Mouse (Mus musculus): ENCODE results near the gene Idh2. TPM values are rescaled to one million over a fixed set of nuclear protein-coding genes. Genes with fewer than 3 reads are reported as not detected.

Gene Idh2
- polyA plus RNA-seq, 1 experiment, result 43.5 TPM

DNA sequence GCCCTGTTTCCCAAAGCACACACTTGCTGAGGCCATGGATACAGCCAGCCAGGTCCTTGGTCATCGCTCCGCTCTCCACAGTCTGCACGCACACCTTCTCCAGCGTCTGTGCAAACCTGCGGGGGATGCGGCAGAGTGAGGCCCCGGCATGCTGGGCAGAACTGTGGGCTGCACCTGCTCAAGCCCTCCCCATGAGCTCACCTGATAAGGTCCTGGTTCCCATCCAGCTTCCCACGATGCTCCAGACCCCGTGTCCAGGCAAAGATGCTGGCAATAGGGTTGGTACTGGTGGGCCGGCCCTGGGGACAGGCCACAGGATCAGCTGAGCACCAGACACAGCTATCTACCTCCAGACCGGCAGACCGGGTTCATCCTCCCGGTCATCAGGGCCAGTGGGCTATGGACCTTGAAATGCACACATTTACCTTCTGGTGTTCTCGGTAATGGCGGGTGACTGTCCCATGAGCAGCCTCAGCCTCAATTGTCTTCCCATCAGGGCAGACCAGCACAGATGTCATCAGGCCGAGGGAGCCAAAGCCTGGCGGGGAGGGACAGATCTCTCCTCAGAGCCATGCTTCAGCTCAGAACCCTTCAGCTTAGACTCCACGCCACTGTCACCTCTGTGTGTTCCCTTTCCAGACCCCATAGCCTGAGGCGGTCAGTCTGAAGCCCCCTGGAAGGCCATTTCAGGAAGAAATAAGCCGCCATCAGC is 19.4 kb downstream of the Idh2 start:
- H3K4me3 ChIP-seq (replicated peaks; ENCODE audit: control insufficient read depth, low read depth, low read length), result no peak overlapping the region
- no peak for TF ChIP-seq CTCF (IDR thresholded peaks at IDR 0.05; ENCODE audit: control insufficient read depth, insufficient read depth, low read length)
- TF ChIP-seq POLR2A (IDR thresholded peaks at IDR 0.05; ENCODE audit: borderline replicate concordance, control insufficient read depth, low read depth, low read length), result no peak
- H3K27ac ChIP-seq (ENCODE audit: control insufficient read depth, insufficient read depth, low read depth, low read length, poor library complexity), result no peak overlapping the region
- WGBS, result 90% methylated on average over 20 of the region's 20 CpGs
- peaks cover 1% of the 10 kb centered on the region for H3K4me1 ChIP-seq (ENCODE audit: control insufficient read depth, insufficient read depth, low read length)

DNA sequence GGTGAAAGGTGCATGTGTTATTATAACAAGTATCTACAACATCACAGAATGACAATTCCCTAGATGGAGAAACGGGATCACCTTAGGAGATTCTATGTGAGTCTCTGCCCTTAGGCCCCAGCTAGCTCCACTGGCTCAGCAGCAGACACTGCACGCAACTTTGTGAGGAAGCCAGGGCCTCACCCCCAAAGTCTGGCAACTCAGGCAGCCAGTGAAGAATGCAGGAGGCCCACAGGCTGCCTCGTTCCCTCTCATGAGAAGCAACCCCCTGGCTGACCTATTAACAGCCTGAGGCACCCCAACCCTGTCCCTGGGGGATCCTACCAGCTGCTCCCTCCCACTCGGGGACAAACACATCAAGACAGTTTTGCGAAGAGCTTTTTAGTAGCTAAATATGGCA is 20.7 kb downstream of the Idh2 start:
- no peak overlapping the region for H3K4me3 ChIP-seq (replicated peaks; ENCODE audit: control insufficient read depth, low read depth, low read length)
- no peak overlapping the region for H3K27ac ChIP-seq (ENCODE audit: control insufficient read depth, insufficient read depth, low read depth, low read length, poor library complexity)
- peaks cover 1% of the 10 kb centered on the region for H3K4me1 ChIP-seq (ENCODE audit: control insufficient read depth, insufficient read depth, low read length)
- 75% methylated on average over 5 of the region's 5 CpGs for WGBS
- TF ChIP-seq CTCF (IDR thresholded peaks at IDR 0.05; ENCODE audit: control insufficient read depth, insufficient read depth, low read length) (no peak), POLR2A (IDR thresholded peaks at IDR 0.05; ENCODE audit: borderline replicate concordance, control insufficient read depth, low read depth, low read length) (no peak)

DNA sequence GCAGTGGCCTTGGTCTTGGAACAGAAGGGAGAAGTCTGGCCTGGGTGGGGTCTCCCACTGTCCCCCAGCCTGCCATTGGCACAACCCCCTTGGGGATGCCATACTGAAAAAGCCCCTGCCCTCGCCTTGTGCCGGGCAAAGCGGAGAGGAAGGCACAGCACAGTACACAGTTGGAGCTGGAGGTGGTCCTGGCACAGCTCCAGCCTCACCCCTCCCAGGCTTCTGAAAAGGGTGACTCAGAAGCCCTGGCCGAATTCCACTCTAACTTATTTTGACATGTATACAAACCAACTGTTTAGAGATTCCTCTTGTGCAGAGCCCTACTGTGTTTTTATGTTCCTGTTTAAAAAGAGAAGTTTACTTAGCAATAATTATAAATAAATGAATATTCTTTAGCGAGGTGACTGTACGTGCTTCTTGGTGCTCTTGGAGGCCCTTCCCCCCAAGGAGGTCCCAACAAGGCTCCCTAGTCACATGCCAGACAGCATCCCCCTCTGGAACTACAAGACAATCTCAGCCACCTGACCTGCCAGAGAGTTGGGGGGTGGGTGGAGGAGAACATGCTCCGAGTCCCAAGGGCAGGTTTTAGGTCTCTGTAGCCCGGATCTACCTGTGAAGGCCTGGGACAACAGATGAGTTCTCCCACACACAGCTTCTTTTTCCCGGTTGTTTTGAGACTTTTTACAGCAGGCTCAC is 22.7 kb downstream of the Idh2 start:
- 72% methylated on average over 9 of the region's 9 CpGs for WGBS
- H3K4me3 ChIP-seq (replicated peaks; ENCODE audit: control insufficient read depth, low read depth, low read length), result no peak overlapping the region
- H3K27ac ChIP-seq (ENCODE audit: control insufficient read depth, insufficient read depth, low read depth, low read length, poor library complexity), result peak overlapping the region; percentile 39; the same call in 1 of the 2 replicates
- TF ChIP-seq POLR2A (IDR thresholded peaks at IDR 0.05; ENCODE audit: borderline replicate concordance, control insufficient read depth, low read depth, low read length), result no peak
- TF ChIP-seq CTCF (IDR thresholded peaks at IDR 0.05; ENCODE audit: control insufficient read depth, insufficient read depth, low read length), result no peak
- H3K4me1 ChIP-seq (ENCODE audit: control insufficient read depth, insufficient read depth, low read length), result peaks cover 1% of the 10 kb centered on the region

DNA sequence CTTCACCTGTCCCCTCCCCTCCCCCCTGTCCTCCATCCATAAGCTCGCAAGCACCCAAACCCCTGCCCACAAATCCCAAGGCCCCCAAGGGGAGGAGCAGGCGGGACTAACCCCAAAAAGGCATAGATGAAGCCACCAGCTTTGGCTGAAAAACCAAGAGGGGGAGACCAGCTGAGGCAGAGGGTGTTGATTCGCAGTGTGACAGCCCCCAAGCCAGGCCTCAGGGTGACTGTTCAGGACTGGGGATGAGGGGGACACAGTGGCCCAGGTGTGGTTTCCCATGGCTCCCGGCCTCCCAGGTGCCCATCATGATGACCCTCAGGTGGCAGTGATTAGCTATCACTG is 23.4 kb downstream of the Idh2 start:
- Histone ChIP-seq H3K4me3 (replicated peaks; ENCODE audit: control insufficient read depth, low read depth, low read length) (no peak overlapping the region), H3K4me1 (ENCODE audit: control insufficient read depth, insufficient read depth, low read length) (peaks cover 1% of the 10 kb centered on the region), H3K27ac (ENCODE audit: control insufficient read depth, insufficient read depth, low read depth, low read length, poor library complexity) (peak overlapping the region; percentile 39; the same call in 1 of the 2 replicates)
- no peak for TF ChIP-seq CTCF (IDR thresholded peaks at IDR 0.05; ENCODE audit: control insufficient read depth, insufficient read depth, low read length)
- no peak for TF ChIP-seq POLR2A (IDR thresholded peaks at IDR 0.05; ENCODE audit: borderline replicate concordance, control insufficient read depth, low read depth, low read length)
- 58% methylated on average over 4 of the region's 4 CpGs for WGBS

DNA sequence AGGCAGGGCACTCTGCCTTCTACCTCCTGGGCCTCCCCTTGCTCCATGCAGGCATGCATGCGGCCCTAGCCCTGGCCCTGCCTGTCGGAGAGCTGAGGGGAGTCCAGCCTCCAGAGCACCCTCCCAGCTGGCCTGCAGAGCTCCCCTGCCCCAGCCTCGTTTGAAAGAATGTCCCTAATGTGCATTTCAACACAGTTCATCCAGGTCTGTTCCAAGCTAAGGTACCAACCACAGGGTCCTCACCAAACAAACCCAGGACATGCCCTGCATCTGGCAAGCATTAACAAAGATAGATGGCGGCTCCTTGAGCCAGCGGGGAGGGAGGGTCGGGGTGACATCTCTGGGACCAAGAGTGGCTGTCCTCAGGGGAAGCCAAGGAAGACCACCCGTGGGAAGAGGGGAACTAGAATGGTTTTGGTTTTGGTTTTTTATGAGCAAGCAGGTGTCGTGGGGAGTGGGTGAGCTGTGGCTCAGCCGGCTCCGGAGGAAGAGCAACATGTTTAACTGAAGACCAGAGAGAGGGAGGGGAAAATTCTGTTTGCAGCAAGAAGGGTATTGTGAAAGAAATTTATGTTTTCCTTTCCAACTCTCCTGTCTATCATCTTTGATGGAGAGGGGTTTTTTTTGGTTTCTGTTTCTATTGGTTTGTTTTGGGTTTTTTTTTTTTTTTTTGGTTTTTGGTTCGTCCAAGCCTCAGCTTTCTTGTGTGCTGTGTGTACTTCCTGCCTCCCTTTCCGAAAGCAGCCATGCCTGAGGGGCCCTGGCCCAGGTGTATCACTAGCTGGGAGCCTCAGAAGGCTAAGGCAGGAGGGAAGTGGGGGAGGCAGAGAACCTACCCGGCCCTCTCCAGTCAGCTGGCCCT is 24.0 kb downstream of the Idh2 start:
- Histone ChIP-seq H3K4me1 (ENCODE audit: control insufficient read depth, insufficient read depth, low read length) (peaks cover 1% of the 10 kb centered on the region), H3K4me3 (replicated peaks; ENCODE audit: control insufficient read depth, low read depth, low read length) (no peak overlapping the region), H3K27ac (ENCODE audit: control insufficient read depth, insufficient read depth, low read depth, low read length, poor library complexity) (peak overlapping the region; percentile 47)
- TF ChIP-seq CTCF (IDR thresholded peaks at IDR 0.05; ENCODE audit: control insufficient read depth, insufficient read depth, low read length), result no peak
- no peak for TF ChIP-seq POLR2A (IDR thresholded peaks at IDR 0.05; ENCODE audit: borderline replicate concordance, control insufficient read depth, low read depth, low read length)
- 32% methylated on average over 13 of the region's 13 CpGs for WGBS

DNA sequence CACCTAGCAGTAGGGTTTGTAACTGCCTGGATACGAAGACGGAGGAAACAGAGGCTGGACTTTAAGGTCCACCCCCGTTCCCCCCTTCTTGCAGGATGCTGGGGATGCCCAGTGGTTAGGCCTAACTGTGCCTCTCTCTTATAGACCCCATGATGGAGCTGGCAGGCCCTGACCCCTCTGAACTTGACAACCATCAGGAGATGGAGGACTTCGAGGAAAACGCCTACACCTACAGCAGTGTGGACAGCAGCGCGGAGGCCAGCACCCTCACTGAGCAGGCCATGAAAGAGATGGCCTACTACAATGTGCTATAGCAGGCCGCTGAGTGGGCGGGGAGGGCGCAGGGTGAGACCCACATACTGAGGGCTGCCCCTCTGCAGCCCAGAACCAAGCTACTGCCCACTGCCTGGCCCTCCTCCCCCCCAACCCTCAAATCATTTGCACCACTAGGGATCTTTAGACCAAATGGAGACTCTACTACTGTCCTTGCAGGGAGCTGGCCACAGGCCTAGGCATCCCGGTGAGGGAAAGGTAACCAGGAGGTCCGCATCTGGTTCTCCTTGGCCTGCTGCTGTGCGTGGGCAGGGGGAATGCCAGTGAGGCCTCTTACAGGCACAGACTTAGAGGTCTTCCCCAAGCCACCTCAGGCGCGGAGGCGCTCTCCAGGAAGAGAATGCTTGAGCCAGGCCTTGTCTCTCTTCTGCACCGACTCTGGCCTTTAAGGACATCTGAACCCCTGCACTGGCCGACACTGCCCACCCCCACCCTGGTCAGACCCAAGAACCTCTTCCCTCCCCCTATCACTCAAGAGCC is 24.8 kb downstream of the Idh2 start:
- TF ChIP-seq CTCF (IDR thresholded peaks at IDR 0.05; ENCODE audit: control insufficient read depth, insufficient read depth, low read length) (no peak), POLR2A (IDR thresholded peaks at IDR 0.05; ENCODE audit: borderline replicate concordance, control insufficient read depth, low read depth, low read length) (no peak)
- Histone ChIP-seq H3K27ac (ENCODE audit: control insufficient read depth, insufficient read depth, low read depth, low read length, poor library complexity) (no peak overlapping the region; the same call in 1 of the 2 replicates), H3K4me1 (ENCODE audit: control insufficient read depth, insufficient read depth, low read length) (peaks cover 1% of the 10 kb centered on the region), H3K4me3 (replicated peaks; ENCODE audit: control insufficient read depth, low read depth, low read length) (no peak overlapping the region)
- WGBS, result 85% methylated on average over 18 of the region's 18 CpGs

DNA sequence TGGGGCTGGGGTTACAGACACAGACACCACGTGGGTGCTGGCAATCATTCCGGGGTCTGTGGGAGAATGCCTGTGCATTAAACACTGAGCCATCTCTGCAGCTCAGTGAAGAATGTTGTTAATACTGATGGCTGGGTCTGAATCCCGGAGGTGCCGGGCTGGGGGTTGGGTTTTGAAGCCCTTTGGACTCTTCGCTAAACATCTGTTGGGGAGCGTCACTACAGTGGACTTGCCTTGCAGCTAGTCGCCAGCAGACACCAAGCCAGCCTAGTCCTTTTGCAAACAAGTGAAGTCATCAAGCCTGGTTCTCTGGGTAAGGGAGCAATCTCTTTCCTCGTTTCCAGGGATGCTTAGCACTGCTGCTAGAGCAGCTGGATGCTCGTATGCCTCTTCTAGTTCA is 27.0 kb downstream of the Idh2 start:
- TF ChIP-seq CTCF (IDR thresholded peaks at IDR 0.05; ENCODE audit: control insufficient read depth, insufficient read depth, low read length) (no peak), POLR2A (IDR thresholded peaks at IDR 0.05; ENCODE audit: borderline replicate concordance, control insufficient read depth, low read depth, low read length) (no peak)

More for the DNA sequence above, 27.0 kb downstream of the Idh2 start:
- H3K4me3 ChIP-seq (replicated peaks; ENCODE audit: control insufficient read depth, low read depth, low read length), result no peak overlapping the region
- peaks cover 1% of the 10 kb centered on the region for H3K4me1 ChIP-seq (ENCODE audit: control insufficient read depth, insufficient read depth, low read length)
- no peak overlapping the region for H3K27ac ChIP-seq (ENCODE audit: control insufficient read depth, insufficient read depth, low read depth, low read length, poor library complexity)
- 87% methylated on average over 9 of the region's 9 CpGs for WGBS
